Mouse (Mus musculus): ENCODE results near the gene Isca2. TPM values are rescaled to one million over a fixed set of nuclear protein-coding genes. Genes with fewer than 3 reads are reported as not detected.

The Isca2 gene
- 10 to 100 TPM; 52.5 to 58.6 TPM for total RNA-seq (2021)

DNA sequence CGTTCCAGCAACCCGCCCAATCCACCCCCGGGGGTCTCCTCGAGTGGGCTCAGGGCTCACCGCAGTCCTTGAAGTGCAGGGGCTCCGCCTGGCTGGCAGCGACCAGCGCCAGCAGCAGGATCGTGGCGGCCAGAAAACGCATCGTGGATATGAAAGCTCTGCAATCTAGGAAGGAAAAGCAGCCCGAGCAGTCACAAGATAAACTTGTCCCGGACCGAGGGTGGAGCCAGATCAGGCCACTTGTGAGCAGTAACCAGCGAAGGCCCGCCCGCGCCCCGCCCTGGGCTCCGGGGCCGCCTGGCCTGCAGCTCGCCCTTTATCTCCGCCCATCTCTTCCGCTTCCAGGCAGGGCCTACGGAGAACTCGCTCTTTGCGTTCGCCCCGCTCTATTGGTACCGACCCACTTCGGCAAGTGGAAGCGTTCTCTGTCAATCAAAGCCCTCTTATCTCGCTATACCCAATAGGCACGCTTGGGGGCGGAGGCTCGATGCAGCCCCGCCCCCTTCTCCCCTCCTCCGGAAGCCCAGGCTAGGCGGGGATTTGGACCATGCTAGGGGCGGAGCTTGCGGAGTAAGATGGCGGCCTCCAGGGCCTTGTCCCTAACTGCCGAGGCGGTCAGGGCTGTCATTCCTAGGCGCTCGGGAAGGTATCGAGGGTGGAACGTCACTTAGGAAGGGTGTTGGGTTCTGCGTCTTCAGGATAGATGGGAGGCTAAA, at the start of gene Isca2, which contains the start of gene Npc2:
Gene Isca2 (plus strand): TSS at position 526 of the 716 bp plus-strand sequence.
Gene Npc2 (minus strand): TSS at position 427 of the 716 bp plus-strand sequence.
- intact Hi-C loops (cut with DNase I): no loop called here

DNA sequence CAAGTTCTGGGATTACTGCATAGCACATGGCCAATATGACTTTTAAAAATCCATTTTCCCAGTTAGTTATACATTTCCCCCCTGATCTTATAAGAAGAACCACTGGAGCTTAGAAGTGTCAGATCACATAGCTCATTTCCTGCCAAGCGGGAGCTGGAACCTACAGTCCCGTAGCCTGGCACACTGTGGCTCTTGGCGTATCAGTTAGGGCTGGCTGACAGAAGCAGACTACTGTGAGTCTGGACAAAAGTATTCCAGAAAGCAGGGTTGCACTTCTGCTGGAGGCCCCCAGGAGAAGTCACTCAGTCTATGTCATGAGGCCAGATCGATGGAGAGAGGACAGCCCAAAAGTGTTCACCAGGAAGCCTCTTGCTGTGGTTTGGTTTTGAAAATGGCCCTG, 46.7 kb upstream of the Isca2 start:
- intact Hi-C loops (cut with DNase I): no loop called here
- no peak for DNase-seq (ENCODE audit: low spot score in 2 of 2)

More for the DNA sequence above, at the start of gene Isca2, which contains the start of gene Npc2:
- DNase-seq (ENCODE audit: low spot score in 2 of 2): peak; percentile 96

DNA sequence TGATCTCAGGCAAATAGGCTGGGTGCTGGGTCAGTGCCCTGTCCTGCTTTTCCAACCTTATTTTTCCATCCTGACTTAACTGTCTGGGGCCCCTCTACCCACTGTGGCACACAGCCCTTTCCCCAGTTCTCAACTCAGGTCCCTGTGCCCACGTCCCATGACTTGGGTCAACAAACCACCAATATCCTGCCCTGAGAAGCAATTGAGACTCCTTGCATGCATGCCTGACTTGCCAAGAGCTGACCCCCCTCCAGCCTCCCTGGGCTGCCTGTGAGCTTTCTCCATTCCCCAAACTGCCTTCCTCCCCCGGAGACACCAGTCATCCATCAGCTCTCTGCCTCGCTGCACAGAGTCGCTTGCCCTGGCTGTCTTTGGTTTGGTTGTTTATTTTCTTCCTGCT, 46.1 kb upstream of the Isca2 start:
- no peak for DNase-seq (ENCODE audit: low spot score in 2 of 2)
- intact Hi-C loops (cut with DNase I): no loop called here

DNA sequence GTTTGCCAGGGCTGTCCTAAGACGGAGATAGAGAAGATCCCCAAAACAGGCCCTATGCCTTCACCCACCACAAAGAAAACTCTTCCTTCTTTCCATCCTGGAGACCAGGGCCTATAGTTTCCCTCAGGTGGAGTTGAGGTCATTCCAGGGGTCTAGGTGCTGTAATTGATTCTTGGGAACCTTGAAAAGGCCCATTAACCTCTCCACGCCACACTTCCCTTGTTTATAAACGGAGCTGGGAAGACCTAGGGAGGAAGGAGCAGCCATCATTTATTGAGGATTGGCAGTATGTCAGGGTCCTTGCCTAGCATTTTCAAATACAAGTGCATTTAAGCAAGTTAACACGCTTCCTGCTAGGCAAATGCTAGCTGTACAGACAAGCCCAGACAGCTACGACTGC, 45.6 kb upstream of the Isca2 start:
- intact Hi-C loops (cut with DNase I): no loop called here
- no peak for DNase-seq (ENCODE audit: low spot score in 2 of 2)

DNA sequence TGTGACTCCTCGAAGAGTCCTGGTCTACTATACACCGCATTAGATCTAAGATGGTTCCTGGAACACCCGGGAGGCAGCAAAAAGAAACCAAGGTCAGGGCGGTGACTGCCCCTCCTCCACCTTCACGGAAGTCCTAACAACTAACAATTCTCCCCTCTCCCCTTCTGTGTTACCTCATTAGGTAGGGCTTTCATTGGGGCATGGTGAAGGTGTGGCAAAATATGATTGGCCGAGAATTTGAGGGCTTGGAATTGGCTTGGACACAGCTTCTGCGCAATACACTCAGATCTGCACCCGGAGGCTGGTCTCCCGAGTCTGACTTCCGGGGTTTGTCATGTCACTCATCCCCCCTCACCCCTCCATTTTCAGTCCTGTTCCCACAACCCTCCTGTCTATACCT, 44.6 kb upstream of the Isca2 start:
- no peak for DNase-seq (ENCODE audit: low spot score in 2 of 2)
- intact Hi-C loops (cut with DNase I): no loop called here

DNA sequence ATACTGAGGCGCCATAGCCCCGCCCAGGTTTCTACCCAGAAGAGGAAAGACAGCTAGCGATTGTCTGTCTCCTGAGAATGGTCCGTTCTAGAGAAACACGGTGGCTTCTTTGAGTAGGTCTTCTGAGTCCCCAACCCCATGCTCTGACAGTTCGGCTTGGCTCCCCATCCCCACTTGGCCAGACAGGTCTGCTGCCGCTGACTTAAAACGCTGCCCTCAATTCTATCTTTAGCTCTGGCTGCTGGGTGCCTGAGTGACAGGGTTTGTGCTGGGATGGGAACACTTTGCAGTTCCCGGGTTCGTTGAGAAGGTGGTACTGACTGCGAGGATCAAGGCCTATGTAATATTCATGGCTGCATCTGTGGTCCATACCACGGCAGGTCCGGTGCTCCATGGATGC, 39.7 kb upstream of the Isca2 start:
- intact Hi-C loops (cut with DNase I): no loop called here
- DNase-seq (ENCODE audit: low spot score in 2 of 2): no peak

DNA sequence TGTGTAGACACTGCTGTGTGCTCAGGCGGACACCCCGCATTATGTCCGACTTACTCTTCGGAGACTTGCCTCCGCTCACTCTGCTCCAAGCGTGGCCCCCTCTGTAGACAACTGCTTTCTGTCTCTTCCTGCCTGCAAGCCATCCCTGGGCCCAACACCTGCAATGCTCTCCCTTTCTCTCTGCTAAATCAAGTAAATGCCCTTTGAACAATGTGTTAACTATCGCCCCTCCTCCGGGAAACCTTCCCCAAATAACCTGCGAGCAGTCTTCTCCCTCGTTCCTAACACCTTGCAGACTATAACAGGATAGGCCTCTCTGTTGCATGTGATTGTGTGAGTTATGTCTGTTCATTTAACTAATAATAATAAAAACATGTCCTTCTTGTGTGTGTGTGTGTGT, 29.6 kb upstream of the Isca2 start:
- DNase-seq (ENCODE audit: low spot score in 2 of 2): no peak
- intact Hi-C loops (cut with DNase I): no loop called here

DNA sequence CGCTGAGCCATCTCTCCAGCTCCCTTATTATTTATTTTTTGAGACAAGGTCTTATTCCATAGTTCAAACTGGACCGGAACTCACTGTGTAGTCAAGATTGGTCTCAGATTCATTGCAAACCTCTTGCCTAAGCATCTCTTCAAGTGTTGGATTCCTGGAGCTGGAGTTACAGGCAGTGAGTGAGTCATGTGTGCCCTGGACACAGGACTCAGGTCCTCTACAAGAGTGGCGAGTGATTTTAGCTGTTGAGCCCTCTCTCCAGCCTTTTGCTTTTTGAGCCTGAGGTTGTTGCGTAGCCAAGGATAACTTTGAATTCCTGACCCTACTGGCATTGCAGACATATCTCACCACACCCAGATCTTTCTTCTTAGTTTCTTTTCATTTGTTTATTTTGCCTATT, 27.4 kb upstream of the Isca2 start:
- no peak for DNase-seq (ENCODE audit: low spot score in 2 of 2)
- intact Hi-C loops (cut with DNase I): no loop called here

DNA sequence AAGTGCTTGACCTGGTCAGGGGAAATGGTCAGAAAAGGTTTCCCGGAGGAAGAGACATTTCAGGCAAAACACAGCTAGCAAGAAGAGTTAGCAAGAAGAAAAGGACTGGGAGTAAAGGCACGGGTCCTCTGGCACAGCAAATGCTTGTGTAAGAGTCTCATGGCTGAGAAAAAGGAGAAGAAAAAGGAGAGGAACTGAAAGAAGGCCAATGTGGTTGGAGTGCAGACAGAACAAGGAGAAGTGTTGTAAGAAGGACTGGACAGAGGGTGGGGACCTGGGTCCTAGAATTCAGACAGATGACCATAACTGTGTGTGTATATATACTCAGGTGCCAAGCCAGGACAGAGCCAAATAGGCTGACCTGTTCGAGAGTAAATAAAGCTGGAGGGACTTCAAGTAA, 24.9 kb upstream of the Isca2 start:
- no peak for DNase-seq (ENCODE audit: low spot score in 2 of 2)
- intact Hi-C loops (cut with DNase I): no loop called here

DNA sequence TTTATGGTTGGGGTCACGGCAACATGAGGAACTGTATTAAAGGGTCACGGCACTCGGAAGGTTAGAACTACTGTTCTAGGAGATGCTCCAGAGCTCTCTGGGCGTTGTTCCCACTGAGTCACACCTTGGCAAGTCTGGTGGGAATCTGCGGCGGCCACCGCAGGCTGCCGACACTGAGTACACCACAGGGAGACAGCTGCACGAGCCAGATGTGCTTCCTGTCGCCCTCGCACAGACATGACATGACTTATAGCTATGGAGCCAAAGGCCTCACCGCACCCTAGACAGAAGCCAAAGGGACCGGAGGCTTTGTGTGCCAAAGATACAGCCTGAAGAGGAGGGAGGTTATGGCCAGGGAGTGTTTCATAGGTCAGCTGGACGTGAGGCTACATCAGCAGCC, 22.4 kb upstream of the Isca2 start:
- no peak for DNase-seq (ENCODE audit: low spot score in 2 of 2)
- intact Hi-C loops (cut with DNase I): loop anchor here (5.0 to 10.0 kb wide), 2 partner anchors 78 to 286 kb away; no protein-coding TSS in a partner anchor

DNA sequence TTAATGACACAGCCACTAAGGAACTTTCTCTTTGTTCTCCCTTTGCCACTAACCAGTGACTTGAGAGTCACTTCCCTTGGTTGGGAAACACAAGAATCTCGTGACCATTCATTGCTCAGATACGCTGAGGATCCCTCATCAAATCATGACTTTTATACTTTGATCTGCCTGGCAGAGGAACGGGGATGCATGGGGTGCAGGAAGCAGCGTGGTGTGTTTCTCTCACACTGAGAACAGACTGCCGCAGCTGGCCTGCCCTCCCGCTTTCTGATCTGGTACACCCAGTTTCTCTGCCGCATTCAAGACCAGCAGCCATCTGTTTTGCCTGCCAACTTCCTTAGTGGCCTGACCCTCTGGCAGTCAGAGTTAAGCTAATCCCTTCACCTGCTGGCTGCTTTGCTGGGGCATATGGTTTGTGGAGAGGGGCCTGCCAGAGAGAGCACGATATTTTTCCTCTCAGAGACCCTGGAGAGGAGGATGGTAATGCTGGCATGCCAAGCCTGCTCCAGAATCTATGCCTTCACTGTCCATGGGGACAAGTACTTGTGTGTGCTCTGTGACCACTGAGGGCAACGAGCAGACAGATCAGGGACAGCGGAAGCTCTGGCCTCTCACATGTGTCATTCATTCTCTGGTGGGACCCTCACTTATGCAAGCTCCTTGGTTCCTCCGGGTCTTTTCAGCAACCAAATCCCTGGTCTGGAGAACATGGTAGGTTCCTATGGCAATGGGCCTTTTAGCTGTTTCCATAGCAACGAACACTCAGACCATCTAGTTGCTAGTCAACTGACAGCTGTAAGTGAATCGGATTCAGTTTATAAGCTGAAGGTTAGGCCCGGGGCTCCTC, 20.7 kb upstream of the Isca2 start:
- peak; percentile 19 to 23 for DNase-seq (ENCODE audit: low spot score in 2 of 2)
- intact Hi-C loops (cut with DNase I): loop anchor here (5.0 to 10.0 kb wide), 2 partner anchors 80 to 288 kb away; no protein-coding TSS in a partner anchor

DNA sequence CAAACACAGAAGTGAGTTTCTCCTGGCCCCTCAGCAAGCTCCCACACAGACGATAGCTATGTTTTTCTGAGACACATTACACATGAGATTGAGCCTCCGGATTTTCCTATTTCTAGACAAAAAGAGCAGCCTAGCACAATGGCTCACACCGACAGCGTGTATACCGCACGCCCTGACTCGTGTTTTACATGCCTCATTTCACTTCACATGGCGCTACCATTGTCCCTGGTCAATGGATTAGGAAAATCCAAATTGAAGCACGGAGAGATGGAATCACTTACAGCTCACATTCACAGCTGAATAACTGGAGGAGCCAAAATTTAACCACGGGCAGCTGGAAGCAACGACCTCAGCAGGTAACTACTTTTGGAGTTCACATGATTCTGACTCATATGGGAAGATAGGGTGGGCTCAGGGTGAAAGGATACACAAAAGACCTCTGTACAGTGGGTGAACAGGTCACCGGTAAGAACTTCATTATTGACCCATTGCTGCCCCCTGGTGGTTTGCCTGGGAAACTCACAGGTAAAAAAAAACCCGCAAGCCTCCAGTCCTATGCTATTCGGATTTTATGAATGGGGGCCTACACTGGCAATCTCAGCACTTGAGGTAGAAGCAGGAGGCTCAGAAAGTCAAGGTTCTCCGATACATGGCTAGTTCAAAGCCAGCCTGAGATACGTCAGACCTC, 17.9 kb upstream of the Isca2 start:
- peak; percentile 39 to 47 for DNase-seq (ENCODE audit: low spot score in 2 of 2)

DNA sequence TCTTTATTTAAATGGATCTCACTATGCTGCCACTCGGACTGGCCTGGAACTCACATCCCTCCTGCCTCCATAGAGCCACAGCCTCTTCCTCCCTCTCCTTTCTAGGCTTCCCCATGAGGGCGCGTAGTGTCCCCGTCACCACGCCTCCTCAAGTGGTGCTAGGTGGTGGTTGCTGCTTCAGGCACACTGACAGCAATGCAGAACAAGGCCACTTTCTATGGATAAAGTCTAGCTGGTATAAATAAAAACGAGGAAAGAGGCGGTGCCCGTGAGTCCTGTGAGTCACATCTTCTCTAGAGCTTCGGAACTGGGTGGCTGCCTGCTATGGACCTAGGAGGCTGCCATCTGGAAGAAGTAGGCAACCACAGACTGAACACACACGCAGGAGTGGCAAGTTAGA, 17.0 kb upstream of the Isca2 start:
- DNase-seq (ENCODE audit: low spot score in 2 of 2): peak; percentile 68 to 73
- intact Hi-C loops (cut with DNase I): loop anchor here (10.0 kb wide), 1 partner anchor 291 kb away; no protein-coding TSS in a partner anchor

More for the DNA sequence above, 17.9 kb upstream of the Isca2 start:
- intact Hi-C loops (cut with DNase I): loop anchor here (1.0 to 10.0 kb wide), 2 partner anchors 101 to 290 kb away; no protein-coding TSS in a partner anchor

DNA sequence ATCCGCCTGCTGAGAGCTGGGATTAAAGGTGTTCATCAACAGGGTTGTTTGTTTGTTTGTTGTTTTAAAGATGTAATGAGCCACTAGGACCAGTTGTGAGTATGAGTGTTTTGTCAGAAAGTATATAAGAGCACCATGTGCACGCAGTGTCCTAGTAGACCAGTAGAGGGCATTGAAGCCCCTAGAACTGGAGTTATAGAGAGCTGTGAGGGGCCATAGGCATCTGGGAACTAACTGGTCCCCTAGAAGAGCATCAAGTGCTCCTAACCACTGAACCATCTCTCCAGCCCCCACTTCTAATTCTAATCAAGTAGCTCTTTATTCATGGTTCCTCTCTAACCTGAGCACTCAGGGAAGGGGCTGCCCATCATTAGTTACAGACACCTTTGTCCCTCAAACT, 14.0 kb upstream of the Isca2 start:
- DNase-seq (ENCODE audit: low spot score in 2 of 2): no peak
- intact Hi-C loops (cut with DNase I): loop anchor here (10.0 kb wide), 1 partner anchor 294 kb away; no protein-coding TSS in a partner anchor

DNA sequence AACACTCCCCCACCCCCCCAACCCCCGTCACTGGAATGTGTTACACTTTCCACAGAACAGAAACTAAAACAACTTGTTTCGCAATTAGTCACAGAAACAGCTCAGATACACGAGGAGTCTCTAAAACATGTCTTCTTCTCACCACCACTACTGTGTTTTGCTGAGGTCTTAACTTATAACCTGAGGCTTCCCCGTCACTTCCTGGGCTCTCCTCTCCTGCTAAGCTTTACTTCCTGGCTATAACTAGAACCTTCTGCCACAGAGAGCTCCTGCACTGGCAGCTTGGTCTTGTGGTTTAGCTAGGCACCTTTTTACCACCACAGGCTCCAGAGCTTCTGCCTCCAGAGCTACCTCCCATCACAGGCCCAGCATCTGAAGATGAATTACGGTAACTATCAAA, 10.5 kb upstream of the Isca2 start:
- no peak for DNase-seq (ENCODE audit: low spot score in 2 of 2)
- intact Hi-C loops (cut with DNase I): no loop called here

DNA sequence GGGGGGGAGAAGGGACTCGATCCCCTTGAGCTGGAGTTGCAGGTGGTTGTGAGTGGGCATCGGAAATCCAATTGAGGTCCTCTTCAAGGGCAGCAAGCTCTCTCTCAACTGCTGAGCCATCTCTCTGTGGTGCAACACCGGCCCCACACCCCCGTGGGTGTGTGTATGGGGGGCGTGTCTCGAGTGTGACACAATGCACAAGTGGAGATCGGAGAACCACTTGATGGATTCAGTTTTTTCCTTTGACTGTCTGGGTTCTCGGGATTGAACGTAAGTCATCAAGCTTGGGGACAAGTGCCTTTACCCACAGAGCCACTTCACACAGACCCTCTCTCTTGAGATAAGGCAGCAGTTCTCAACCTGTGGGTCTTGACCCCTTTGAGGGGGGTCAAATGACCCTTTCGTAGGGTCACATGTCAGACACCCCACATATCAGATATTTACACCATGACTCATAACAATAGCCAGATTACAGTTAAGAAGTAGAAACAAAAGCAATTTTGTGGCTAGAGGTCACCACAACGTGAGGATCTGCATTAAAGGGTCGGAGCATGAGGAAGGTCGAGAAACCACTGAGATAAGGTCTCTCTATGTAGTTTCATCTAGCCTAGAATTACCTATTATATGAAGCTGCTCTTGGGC, 9.4 kb upstream of the Isca2 start:
- intact Hi-C loops (cut with DNase I): no loop called here
- DNase-seq (ENCODE audit: low spot score in 2 of 2): no peak

DNA sequence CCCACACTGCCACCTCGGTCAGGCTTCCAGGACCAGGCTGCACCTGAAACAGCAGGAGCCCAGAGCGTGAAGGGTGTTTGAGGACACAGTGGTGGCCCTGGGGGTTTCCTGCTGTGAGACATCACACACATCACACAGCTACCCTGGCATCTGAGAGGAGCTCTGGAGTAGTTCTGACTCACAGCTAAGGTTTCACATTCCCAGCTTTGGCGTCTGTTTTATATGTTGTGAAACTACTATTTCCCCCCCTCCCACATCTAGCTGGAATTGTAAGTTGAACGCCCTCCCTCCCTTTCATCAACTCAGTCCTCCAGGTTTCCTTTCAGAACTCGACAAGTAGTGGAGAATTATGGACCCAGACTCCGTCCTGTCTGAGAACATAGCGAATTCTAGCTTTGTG, 8.3 kb upstream of the Isca2 start:
- no peak for DNase-seq (ENCODE audit: low spot score in 2 of 2)
- intact Hi-C loops (cut with DNase I): no loop called here

DNA sequence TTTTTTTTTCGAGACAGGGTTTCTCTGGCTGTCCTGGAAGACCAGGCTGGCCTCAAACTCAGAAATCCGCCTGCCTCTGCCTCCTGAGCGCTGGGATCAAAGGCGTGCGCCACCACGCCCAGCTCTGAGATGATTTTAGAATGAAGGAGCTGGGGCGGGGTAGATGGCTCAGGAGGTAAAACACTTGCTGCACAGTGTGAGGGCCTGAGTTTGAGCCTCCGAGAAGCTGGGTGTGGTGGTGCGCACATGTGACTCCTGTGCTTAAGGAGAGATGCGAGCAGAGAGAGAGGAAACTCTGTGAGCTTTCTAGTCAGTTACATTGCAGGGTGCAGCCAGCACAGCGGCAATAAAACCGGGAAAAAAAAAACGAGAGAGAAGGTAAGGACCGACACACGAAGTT, 7.5 kb upstream of the Isca2 start:
- intact Hi-C loops (cut with DNase I): no loop called here
- DNase-seq (ENCODE audit: low spot score in 2 of 2): no peak

DNA sequence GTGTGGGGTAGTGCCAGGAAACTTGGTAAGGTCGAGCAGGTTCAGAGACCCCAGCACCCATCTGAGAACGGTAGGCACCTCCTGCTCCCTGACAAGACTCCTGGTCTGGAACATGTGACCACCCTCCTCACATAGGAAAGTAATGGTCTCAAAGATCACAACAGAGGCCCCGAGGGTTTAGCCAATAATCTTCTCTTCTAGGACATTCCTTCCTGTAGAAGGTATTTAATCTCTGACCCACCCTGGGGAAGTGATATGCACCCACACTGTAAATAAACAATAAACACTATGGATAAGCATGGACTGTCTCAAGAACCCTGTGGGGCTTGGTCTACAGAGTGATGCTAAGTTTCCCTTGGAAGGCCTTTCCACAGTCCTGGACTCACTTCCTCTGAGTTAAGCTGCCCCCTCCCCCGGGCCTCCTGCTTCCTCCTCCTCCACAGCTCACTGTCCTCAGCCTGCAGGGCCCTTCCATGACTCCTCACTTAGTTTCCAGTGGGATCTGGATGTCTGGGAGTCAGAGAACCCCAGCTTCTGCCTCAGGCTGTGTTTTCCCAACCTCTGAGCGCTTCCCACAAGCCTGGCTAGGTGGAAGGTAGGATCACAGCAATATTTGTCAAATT, 6.8 kb upstream of the Isca2 start:
- intact Hi-C loops (cut with DNase I): no loop called here
- DNase-seq (ENCODE audit: low spot score in 2 of 2): no peak
